Mouse (Mus musculus): ENCODE results near the gene Tenm4. TPM values are rescaled to one million over a fixed set of nuclear protein-coding genes. Genes with fewer than 3 reads are reported as not detected.

Gene Tenm4
- total and polyA plus RNA-seq, 3 experiments = 0.03 to 0.26 (median 0.04) TPM

DNA sequence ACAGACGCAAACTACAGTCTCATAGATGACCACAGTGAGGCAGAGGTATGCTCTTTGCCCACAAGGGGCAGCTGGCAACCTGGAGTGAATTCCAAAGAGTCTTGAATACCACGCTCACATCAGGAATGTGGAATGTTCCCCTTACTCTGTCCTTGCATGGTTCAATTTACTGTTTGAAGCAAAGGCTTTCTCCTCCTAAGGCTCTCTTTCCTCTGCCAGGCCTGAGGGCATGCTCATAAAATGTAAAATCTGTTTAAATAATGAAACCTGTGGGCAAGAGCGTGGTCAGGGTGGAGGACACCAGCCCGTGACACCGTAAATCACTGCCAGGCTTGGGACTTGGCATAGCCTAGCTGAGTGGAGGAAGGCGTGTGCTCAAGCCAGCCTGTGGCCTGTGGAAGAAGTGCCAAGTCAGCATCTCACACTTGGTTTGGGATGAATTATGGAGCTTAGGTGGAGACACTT, 34.5 kb upstream of the Tenm4 start:
- in situ Hi-C loops (cut with MboI; ENCODE audit: low pct_ligation_motif_present, low pct_unique_long_range_greater_than_20kb, low sequenced_read_pairs) (no loop called here), dilution Hi-C loops (cut with MboI; ENCODE audit: extremely low pct_ligation_motif_present, extremely low pct_unique_long_range_greater_than_20kb, low sequenced_read_pairs) (no loop called here)
- no peak overlapping the region for H3K9ac ChIP-seq (ENCODE audit: insufficient read depth, low read depth)
- H3K9me3 ChIP-seq (replicated peaks; ENCODE audit: low read length) = no peaks in the 10 kb centered on the region
- peaks cover 5% of the 10 kb centered on the region for H3K27me3 ChIP-seq (replicated peaks)
- H3K36me3 ChIP-seq (replicated peaks in 1 of 2; ENCODE audit: control insufficient read depth in 1 of 2, insufficient read depth in 1 of 2, low read length in 1 of 2) = no peaks in the 10 kb centered on the region
- no peak for DNase-seq (ENCODE audit: extremely low read depth)
- H3K4me3 ChIP-seq (replicated peaks in 1 of 3; ENCODE audit: low read depth in 2 of 3, low read length in 2 of 3, poor library complexity in 1 of 3) = no peak overlapping the region
- H3K79me2 ChIP-seq (replicated peaks; ENCODE audit: control insufficient read depth, extremely low read depth, insufficient read depth, poor library complexity, severe bottlenecking) = no peaks in the 10 kb centered on the region
- H3K4me1 ChIP-seq (ENCODE audit: control insufficient read depth in 1 of 2, insufficient read depth in 2 of 2) = no peaks in the 10 kb centered on the region
- H3K27ac ChIP-seq (ENCODE audit: insufficient read depth, low read depth) = no peak overlapping the region
- no peak overlapping the region for H3K4me2 ChIP-seq (ENCODE audit: insufficient read depth, low read depth, poor library complexity, severe bottlenecking)
- TF ChIP-seq CHD2 (IDR thresholded peaks at IDR 0.05; ENCODE audit: low read length) = no peak
- TF ChIP-seq ZC3H11A (IDR thresholded peaks at IDR 0.05; ENCODE audit: low read depth, low read length) = no peak
- no peak for TF ChIP-seq POLR2A (IDR thresholded peaks at IDR 0.05; ENCODE audit: low read depth, low read length)
- TF ChIP-seq MAX (IDR thresholded peaks at IDR 0.05; ENCODE audit: low read length) = no peak
- no peak for TF ChIP-seq TCF12 (IDR thresholded peaks at IDR 0.05; ENCODE audit: low read depth, low read length)
- TF ChIP-seq JUN (IDR thresholded peaks at IDR 0.05; ENCODE audit: insufficient read depth, low read depth, low read length) = no peak
- TF ChIP-seq JUND (conservative IDR thresholded peaks at IDR 0.05; ENCODE audit: low read depth, low read length) = no peak
- TF ChIP-seq CHD1 (IDR thresholded peaks at IDR 0.05; ENCODE audit: low read depth, low read length) = no peak
- TF ChIP-seq NRF1 (IDR thresholded peaks at IDR 0.05; ENCODE audit: low read depth, low read length) = no peak
- no peak for TF ChIP-seq SIN3A (IDR thresholded peaks at IDR 0.05; ENCODE audit: low read length)
- TF ChIP-seq RCOR1 (conservative IDR thresholded peaks at IDR 0.05; ENCODE audit: low read depth, low read length) = no peak
- no peak for TF ChIP-seq RAD21 (IDR thresholded peaks at IDR 0.05; ENCODE audit: low read depth, low read length)
- no peak for TF ChIP-seq IRF4 (IDR thresholded peaks at IDR 0.05; ENCODE audit: low read depth, low read length)
- TF ChIP-seq ZKSCAN1 (IDR thresholded peaks at IDR 0.05; ENCODE audit: borderline replicate concordance, low read depth, low read length) = no peak
- TF ChIP-seq SMC3 (IDR thresholded peaks at IDR 0.05; ENCODE audit: low read depth, low read length) = no peak
- TF ChIP-seq UBTF (IDR thresholded peaks at IDR 0.05; ENCODE audit: low read depth, low read length) = no peak
- no peak for TF ChIP-seq USF1 (IDR thresholded peaks at IDR 0.05; ENCODE audit: low read depth, low read length)
- TF ChIP-seq NELFE (IDR thresholded peaks at IDR 0.05; ENCODE audit: low read depth, low read length) = no peak

DNA sequence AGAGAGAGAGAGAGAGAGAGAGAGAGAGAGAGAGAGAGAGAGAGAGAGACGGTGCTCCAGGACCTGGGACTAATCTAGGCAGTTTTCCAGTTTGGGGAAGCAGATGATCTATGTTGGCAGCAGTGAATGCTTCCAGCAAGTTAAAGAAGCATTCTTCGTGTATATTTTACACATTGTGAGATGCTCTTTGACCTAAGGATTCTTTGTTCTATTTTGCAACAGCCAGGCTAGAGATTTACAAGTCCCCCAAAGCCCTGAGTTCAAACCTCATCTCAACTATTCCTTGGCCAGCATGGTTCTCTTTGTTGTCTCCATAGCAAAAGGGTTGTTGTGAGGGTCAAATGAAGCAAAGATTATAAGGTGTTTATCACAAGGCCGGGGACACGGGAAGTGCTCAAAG, 29.2 kb upstream of the Tenm4 start:
- in situ Hi-C loops (cut with MboI; ENCODE audit: low pct_ligation_motif_present, low pct_unique_long_range_greater_than_20kb, low sequenced_read_pairs) = no loop called here
- Histone ChIP-seq H3K27me3 (replicated peaks) (peaks cover 8% of the 10 kb centered on the region), H3K9me3 (replicated peaks; ENCODE audit: low read length) (peaks cover 3% of the 10 kb centered on the region), H3K79me2 (replicated peaks; ENCODE audit: control insufficient read depth, extremely low read depth, insufficient read depth, poor library complexity, severe bottlenecking) (no peaks in the 10 kb centered on the region), H3K4me3 (replicated peaks in 1 of 3; ENCODE audit: low read depth in 2 of 3, low read length in 2 of 3, poor library complexity in 1 of 3) (no peak overlapping the region), H3K4me2 (ENCODE audit: insufficient read depth, low read depth, poor library complexity, severe bottlenecking) (no peak overlapping the region), H3K36me3 (replicated peaks in 1 of 2; ENCODE audit: control insufficient read depth in 1 of 2, insufficient read depth in 1 of 2, low read length in 1 of 2) (no peaks in the 10 kb centered on the region), H3K4me1 (ENCODE audit: control insufficient read depth in 1 of 2, insufficient read depth in 2 of 2) (no peaks in the 10 kb centered on the region), H3K27ac (ENCODE audit: insufficient read depth, low read depth) (no peak overlapping the region), H3K9ac (ENCODE audit: insufficient read depth, low read depth) (no peak overlapping the region)
- dilution Hi-C loops (cut with MboI; ENCODE audit: extremely low pct_ligation_motif_present, extremely low pct_unique_long_range_greater_than_20kb, low sequenced_read_pairs) = no loop called here
- no peak for DNase-seq (ENCODE audit: extremely low read depth)
- TF ChIP-seq NRF1 (IDR thresholded peaks at IDR 0.05; ENCODE audit: low read depth, low read length) = no peak
- no peak for TF ChIP-seq RAD21 (IDR thresholded peaks at IDR 0.05; ENCODE audit: low read depth, low read length)
- TF ChIP-seq CTCF (conservative IDR thresholded peaks at IDR 0.05 in 1 of 2, IDR thresholded peaks at IDR 0.05 in 1 of 2; ENCODE audit: low read depth in 2 of 2, low read length in 2 of 2) = no peak
- no peak for TF ChIP-seq HCFC1 (IDR thresholded peaks at IDR 0.05; ENCODE audit: low read depth, low read length)
- no peak for TF ChIP-seq MEF2A (IDR thresholded peaks at IDR 0.05; ENCODE audit: borderline replicate concordance, low read depth, low read length)
- TF ChIP-seq MAX (IDR thresholded peaks at IDR 0.05; ENCODE audit: low read length) = no peak
- no peak for TF ChIP-seq CHD2 (IDR thresholded peaks at IDR 0.05; ENCODE audit: low read length)
- TF ChIP-seq POLR2AphosphoS2 (IDR thresholded peaks at IDR 0.05; ENCODE audit: low read depth, low read length) = no peak
- no peak for TF ChIP-seq RCOR1 (conservative IDR thresholded peaks at IDR 0.05; ENCODE audit: low read depth, low read length)
- no peak for TF ChIP-seq SIN3A (IDR thresholded peaks at IDR 0.05; ENCODE audit: low read length)
- no peak for TF ChIP-seq EP300 (IDR thresholded peaks at IDR 0.05; ENCODE audit: low read length)

All from CH12.LX (cell line).